Mouse (Mus musculus) C2C12 (cell line): ENCODE results near the gene Rrad. TPM values are rescaled to one million over a fixed set of nuclear protein-coding genes. Genes with fewer than 3 reads are reported as not detected.

Source experiments
- H3K27me3 ChIP-seq: one replicate; pipeline ENCODE4 v1.6.1; 2011; ENCODE audit not compliant: control insufficient read depth, insufficient read depth, insufficient read length
- H3K36me3 ChIP-seq: one replicate; pipeline ENCODE4 v1.6.1; 2011; ENCODE audit not compliant: control insufficient read depth, insufficient read depth
- H3K4me3 ChIP-seq: one replicate; pipeline ENCODE4 v1.5.1; 2011; ENCODE audit warnings: mild to moderate bottlenecking, control low read depth; ENCODE audit not compliant: poor library complexity, insufficient read depth, severe bottlenecking
- H3K79me2 ChIP-seq: one replicate; pipeline ENCODE4 v1.6.1; 2011; ENCODE audit not compliant: control insufficient read depth, insufficient read depth
- H3K79me3 ChIP-seq: one replicate; pipeline ENCODE4 v1.6.1; 2011; ENCODE audit warnings: low read depth, control low read depth
- H3ac ChIP-seq: one replicate; pipeline ENCODE3; 2011; ENCODE audit warnings: low read depth; ENCODE audit not compliant: control insufficient read depth, insufficient read length
- CEBPB ChIP-seq: IDR thresholded peaks from one replicate; pipeline ENCODE4 v1.6.1; 2011; ENCODE audit warnings: low read depth, mild to moderate bottlenecking, control low read depth, moderate library complexity
- CTCF ChIP-seq: IDR thresholded peaks from one replicate; pipeline ENCODE4 v1.5.1; 2011; ENCODE audit not compliant: control insufficient read depth, insufficient read depth, insufficient read length
- FOSL1 ChIP-seq: IDR thresholded peaks from one replicate; pipeline ENCODE4 v1.8.0; 2011; ENCODE audit warnings: mild to moderate bottlenecking, low read length; ENCODE audit not compliant: poor library complexity, insufficient read depth, severe bottlenecking
- MAX ChIP-seq: IDR thresholded peaks from one replicate; pipeline ENCODE4 v1.6.1; 2011; ENCODE audit warnings: mild to moderate bottlenecking, control low read depth
- MYOD1 ChIP-seq: IDR thresholded peaks from one replicate; pipeline ENCODE4 v1.6.1; 2011; ENCODE audit warnings: low read depth; ENCODE audit not compliant: control insufficient read depth, insufficient read length
- MYOG ChIP-seq: IDR thresholded peaks from one replicate; pipeline ENCODE4 v1.6.1; 2011; ENCODE audit not compliant: control insufficient read depth, insufficient read length; ENCODE audit errors: extremely low read depth
- USF1 ChIP-seq: IDR thresholded peaks from one replicate; pipeline ENCODE4 v1.6.1; 2011; ENCODE audit warnings: low read depth, mild to moderate bottlenecking, control low read depth, moderate library complexity
- polyA plus RNA-seq: library from polyadenylated mRNA; unstranded; fragments of >200 nt; fragmentation: generic; extraction: Trizol; gene quantifications from one replicate; pipeline ENCODE4 v1.2.1, GENCODE M21; 2012; ENCODE audit warnings: missing spikeins

Rrad gene
- polyA plus RNA-seq, 1 experiment, result 8.5 TPM

DNA sequence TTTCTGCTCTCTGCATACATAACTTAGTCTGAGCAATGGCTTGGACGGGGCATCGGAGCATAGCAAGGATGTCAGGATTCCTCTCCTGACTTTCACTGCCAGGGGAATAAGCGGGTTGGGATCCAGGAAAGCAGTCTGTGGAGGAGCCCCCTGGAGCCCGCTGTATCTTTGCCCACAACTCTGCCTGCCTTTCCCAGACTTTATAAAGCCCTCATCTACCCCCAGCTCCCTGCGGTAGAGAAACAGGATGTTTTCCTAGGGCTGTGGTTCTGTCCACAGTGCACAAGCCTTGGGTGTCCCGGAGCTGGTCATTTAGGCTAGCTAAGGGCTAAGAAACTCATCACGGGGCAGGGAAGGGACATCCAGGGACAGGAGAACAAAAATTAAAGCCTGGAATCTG lies 29.7 kb downstream of the Rrad start:
- H3K27me3 ChIP-seq, result no peaks in the 10 kb centered on the region
- no peak overlapping the region for H3K4me3 ChIP-seq
- H3K79me2 ChIP-seq, result no peaks in the 10 kb centered on the region
- no peak overlapping the region for H3ac ChIP-seq
- no peaks in the 10 kb centered on the region for H3K79me3 ChIP-seq
- no peaks in the 10 kb centered on the region for H3K36me3 ChIP-seq
- TF ChIP-seq FOSL1, result no peak
- no peak for TF ChIP-seq MAX
- TF ChIP-seq USF1, result no peak
- no peak for TF ChIP-seq CTCF
- no peak for TF ChIP-seq MYOD1
- no peak for TF ChIP-seq MYOG
- no peak for TF ChIP-seq CEBPB

GRCm38 (mm10) chr8:104598496-104598895 lies 32.6 kb downstream of the Rrad start:
- Histone ChIP-seq H3K79me3 (no peaks in the 10 kb centered on the region), H3ac (no peak overlapping the region), H3K4me3 (no peak overlapping the region), H3K79me2 (peaks cover 6% of the 10 kb centered on the region), H3K36me3 (peaks cover 21% of the 10 kb centered on the region), H3K27me3 (no peaks in the 10 kb centered on the region)
- TF ChIP-seq MYOG (no peak), MYOD1 (no peak), CEBPB (no peak), CTCF (no peak), USF1 (no peak), FOSL1 (no peak), MAX (no peak)

DNA sequence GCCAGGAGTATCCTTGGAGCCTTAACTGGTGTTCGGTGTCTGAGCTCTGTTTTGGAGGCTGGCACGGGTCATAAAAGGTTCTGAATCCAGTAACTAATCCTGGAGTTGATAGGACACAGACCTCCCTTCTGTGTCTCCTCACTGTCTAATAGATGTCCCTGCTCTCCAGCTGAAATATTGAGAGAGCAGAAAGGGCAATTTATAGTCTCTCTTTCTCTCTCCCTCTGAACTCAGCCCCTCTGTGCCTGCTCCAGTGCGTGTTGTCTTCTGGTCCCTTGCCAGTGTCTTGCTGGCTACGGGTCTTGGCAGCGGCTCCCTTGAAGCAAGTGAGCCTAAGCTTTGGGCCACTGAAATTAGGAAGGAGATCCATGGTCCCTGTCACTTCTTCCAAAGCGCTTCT lies 33.5 kb downstream of the Rrad start:
- H3K79me2 ChIP-seq, result peaks cover 7% of the 10 kb centered on the region
- H3K27me3 ChIP-seq, result no peaks in the 10 kb centered on the region
- H3K4me3 ChIP-seq, result no peak overlapping the region
- H3K79me3 ChIP-seq, result peaks cover 1% of the 10 kb centered on the region
- peaks cover 25% of the 10 kb centered on the region for H3K36me3 ChIP-seq
- no peak overlapping the region for H3ac ChIP-seq
- TF ChIP-seq CEBPB (no peak), USF1 (no peak), MYOG (no peak), MAX (no peak), FOSL1 (no peak), CTCF (no peak)

DNA sequence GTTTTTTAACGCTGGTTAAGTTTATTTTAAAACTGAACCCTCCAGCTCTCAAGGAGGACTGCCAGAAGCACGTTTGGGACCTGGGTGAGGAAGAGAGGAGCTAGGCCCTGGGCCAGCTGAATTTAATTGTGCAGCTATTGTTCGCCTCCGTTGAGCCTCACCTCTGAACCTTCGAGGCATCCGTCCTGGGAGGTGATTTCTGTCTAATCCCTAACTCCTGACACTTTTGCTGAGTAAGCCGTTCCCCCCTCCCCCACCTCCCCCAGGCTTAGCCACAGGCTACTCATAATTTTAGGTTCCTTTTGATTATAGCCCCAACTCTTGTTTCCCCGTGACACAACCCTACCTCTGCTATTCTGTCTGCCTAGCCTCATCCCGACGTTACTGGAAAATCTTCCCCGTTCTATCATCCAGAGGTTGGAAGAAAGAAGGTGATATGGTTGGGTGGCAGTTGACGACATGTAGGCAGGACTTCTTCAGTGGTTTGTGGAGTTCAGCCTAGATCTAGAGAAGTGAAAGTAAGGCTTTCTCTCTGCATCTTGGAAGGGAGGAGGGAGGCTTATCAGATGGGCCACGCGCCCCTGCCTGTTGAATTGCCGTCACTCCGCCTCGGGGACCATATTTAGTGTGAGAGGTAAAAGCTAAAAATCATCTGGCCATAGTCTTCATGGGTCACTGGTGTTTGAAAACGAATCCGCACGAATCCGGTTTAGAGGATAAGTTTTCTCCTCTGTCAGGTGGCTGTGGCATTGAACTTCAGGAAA lies 35.2 kb downstream of the Rrad start:
- Histone ChIP-seq H3K79me2 (peaks cover 19% of the 10 kb centered on the region), H3K27me3 (no peaks in the 10 kb centered on the region), H3K4me3 (no peak overlapping the region), H3ac (no peak overlapping the region), H3K36me3 (peaks cover 25% of the 10 kb centered on the region), H3K79me3 (peaks cover 8% of the 10 kb centered on the region)
- TF ChIP-seq CTCF, result no peak
- TF ChIP-seq MYOD1, result no peak
- TF ChIP-seq FOSL1, result no peak
- TF ChIP-seq MAX, result no peak
- TF ChIP-seq MYOG, result no peak
- TF ChIP-seq CEBPB, result no peak
- TF ChIP-seq USF1, result no peak

DNA sequence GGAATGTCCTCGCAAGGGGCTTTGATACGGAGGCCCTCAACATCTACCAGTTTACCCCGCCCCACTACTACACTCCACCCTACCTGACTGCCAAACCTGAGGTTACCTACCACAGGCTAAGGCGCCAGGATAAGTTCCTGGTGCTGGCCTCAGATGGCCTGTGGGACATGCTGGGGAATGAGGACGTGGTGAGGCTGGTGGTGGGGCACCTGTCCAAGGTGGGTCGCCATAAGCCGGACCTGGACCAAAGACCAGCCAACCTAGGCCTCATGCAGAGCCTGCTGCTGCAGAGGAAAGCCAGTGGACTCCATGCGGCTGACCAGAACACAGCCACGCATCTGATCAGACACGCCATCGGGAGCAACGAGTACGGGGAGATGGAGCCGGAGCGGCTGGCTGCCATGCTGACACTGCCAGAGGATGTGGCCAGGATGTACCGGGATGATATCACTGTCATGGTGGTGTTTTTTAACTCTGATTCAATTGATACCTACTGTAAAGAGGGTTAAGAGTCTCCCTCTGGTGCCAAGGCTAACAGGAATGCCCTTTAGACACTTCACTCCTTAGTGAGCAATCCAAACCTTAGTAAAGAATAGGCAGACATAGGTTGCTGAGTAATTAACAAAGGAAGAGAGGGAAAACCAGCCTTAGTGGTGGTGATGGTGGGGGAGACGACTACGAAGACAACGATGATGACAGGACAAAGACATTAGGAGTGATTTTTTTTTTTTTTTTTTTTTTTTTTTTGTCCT lies 36.3 kb downstream of the Rrad start:
- Histone ChIP-seq H3K36me3 (peaks cover 25% of the 10 kb centered on the region), H3K4me3 (no peak overlapping the region), H3ac (no peak overlapping the region), H3K79me2 (peaks cover 19% of the 10 kb centered on the region), H3K27me3 (no peaks in the 10 kb centered on the region), H3K79me3 (peaks cover 8% of the 10 kb centered on the region)
- TF ChIP-seq CEBPB, result no peak
- TF ChIP-seq FOSL1, result no peak
- no peak for TF ChIP-seq MYOG
- TF ChIP-seq CTCF, result no peak
